Mouse (Mus musculus): Measurements from ENCODE around the gene Ccr7. TPM values are rescaled to one million over a fixed set of nuclear protein-coding genes. Genes with fewer than 3 reads are reported as not detected.

Gene Ccr7
- 0.81 TPM in 2 replicates for polyA plus RNA-seq (2016; fragmentation: Nextera tagmentation; extraction: Ambion mirVana)

DNA sequence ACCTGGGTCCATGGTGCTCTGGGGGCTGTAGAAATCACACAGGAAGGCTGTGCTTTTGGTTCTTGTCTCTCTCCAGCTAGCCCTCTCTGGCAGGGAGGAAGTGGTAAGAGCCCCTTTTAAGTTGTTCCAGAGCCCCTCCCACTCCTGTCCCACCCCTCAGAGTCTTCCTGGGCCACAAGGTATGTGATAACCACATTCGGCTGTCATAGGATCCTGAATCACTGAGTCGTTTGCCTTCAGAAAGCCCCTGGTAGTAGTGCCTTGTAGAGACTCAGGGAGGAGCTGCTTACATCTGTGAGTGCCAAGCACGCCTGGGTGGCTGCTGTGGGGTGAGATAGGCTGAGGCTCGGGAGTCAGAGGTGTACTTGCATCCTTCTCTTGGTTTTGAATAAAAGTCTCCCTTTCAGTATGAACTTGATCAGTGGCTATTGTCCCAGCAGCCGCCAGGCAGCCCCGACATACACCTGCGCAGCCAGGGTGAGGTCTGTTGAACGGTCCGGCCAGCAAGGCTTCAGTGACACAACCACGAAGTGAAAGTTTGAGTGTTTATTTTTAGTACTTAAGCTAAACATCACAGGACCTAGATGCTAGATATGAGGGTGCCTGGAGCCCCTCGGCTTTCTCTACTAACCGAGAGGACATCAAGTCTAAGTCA is at the start of gene Ccr7:
Gene Ccr7 (minus strand): TSS at position 91 of the 655 bp plus-strand sequence.
- Histone ChIP-seq H3K27me3 (no peaks in the 10 kb centered on the region), H3K36me3 (no peaks in the 10 kb centered on the region), H3K9me3 (no peaks in the 10 kb centered on the region), H3K27ac (no peak within 1 kb of the TSS), H3K9ac (no peak within 1 kb of the TSS), H3K4me1 (peaks cover 8% of the 10 kb centered on the region), H3K4me3 (no peak within 1 kb of the TSS), H3K4me2 (replicated peaks) (no peak within 1 kb of the TSS)
- 68% methylated on average over 12 of the region's 12 CpGs for WGBS
- ATAC-seq (ENCODE audit: insufficient number of reproducible peaks, insufficient read depth, low FRiP score, low TSS enrichment), result no peak

DNA sequence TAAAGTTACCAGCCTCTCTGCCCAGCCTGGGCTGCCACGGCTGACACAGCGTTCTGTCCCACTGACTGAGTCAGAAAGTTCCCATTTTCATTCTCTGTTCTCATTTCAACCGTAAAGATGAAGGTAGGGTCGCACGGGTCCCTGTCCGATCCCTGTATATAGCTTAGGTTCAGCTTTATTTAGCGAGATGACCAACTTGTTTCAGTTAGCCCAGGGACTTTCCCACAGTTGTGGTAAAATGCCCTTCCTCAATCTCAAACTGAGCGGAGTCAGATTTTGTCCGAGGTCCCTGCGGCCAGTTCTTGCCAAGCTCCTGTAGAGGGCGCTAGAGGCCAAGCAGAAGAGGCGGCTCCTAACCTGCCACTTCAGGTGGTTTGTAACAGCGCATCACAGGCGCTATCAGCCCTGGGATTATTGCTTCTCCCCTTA is 34.3 kb upstream of the Ccr7 start:
- WGBS, result 25% methylated on average over 14 of the region's 14 CpGs
- no peaks in the 10 kb centered on the region for H3K9me3 ChIP-seq
- H3K9ac ChIP-seq, result no peak overlapping the region
- H3K4me3 ChIP-seq, result no peak overlapping the region
- 0 out of 2 replicates have a peak, but pooled peaks cover 2% of the 10 kb centered on the region for H3K27me3 ChIP-seq
- H3K27ac ChIP-seq, result no peak overlapping the region
- no peaks in the 10 kb centered on the region for H3K4me1 ChIP-seq
- H3K4me2 ChIP-seq (replicated peaks), result no peak overlapping the region
- no peak for ATAC-seq (ENCODE audit: insufficient number of reproducible peaks, insufficient read depth, low FRiP score, low TSS enrichment)
- no peaks in the 10 kb centered on the region for H3K36me3 ChIP-seq

- no peak for ATAC-seq (ENCODE audit: insufficient number of reproducible peaks, insufficient read depth, low FRiP score, low TSS enrichment)
- WGBS, result 91% methylated on average over 4 of the region's 4 CpGs
- Histone ChIP-seq H3K27me3 (0 out of 2 replicates have a peak, but pooled peaks cover 2% of the 10 kb centered on the region), H3K4me1 (no peaks in the 10 kb centered on the region), H3K4me2 (replicated peaks) (no peak overlapping the region), H3K4me3 (no peak overlapping the region), H3K9ac (no peak overlapping the region), H3K9me3 (no peaks in the 10 kb centered on the region), H3K36me3 (no peaks in the 10 kb centered on the region), H3K27ac (no peak overlapping the region)
Measured at GRCm38 (mm10) chr11:99187348-99187747, 32.5 kb upstream of the Ccr7 start.

GRCm38 (mm10) chr11:99186836-99187235 is 32.0 kb upstream of the Ccr7 start:
- H3K4me3 ChIP-seq, result no peak overlapping the region
- no peaks in the 10 kb centered on the region for H3K9me3 ChIP-seq
- H3K36me3 ChIP-seq, result no peaks in the 10 kb centered on the region
- H3K27ac ChIP-seq, result no peak overlapping the region
- ATAC-seq (ENCODE audit: insufficient number of reproducible peaks, insufficient read depth, low FRiP score, low TSS enrichment), result no peak
- H3K27me3 ChIP-seq, result 0 out of 2 replicates have a peak, but pooled peaks cover 2% of the 10 kb centered on the region
- H3K4me1 ChIP-seq, result no peaks in the 10 kb centered on the region
- WGBS, result 76% methylated on average over 2 of the region's 2 CpGs
- no peak overlapping the region for H3K4me2 ChIP-seq (replicated peaks)
- no peak overlapping the region for H3K9ac ChIP-seq

DNA sequence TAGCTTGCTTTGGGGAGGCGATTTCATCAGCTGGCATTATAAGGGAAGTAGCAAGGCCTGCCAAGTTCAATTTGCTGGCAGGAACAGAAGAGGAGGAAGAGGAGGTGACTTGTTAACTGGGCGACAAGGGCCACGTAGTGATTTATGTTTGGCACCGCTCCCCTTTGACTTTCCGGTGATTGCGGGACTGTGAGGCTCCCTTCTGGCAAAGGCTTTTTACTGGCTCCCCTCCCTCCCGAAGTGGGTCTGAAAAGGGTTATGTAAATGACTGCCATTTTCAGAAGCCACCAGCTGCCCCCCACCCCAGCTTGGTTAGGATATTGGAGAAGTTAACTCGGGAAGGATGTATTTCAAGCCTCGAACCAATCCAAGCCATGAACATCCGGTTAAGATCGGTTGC is 27.7 kb upstream of the Ccr7 start:
- no peaks in the 10 kb centered on the region for H3K9me3 ChIP-seq
- H3K4me2 ChIP-seq (replicated peaks), result no peak overlapping the region
- no peaks in the 10 kb centered on the region for H3K4me1 ChIP-seq
- H3K27ac ChIP-seq, result no peak overlapping the region
- H3K4me3 ChIP-seq, result no peak overlapping the region
- 80% methylated on average over 11 of the region's 11 CpGs for WGBS
- ATAC-seq (ENCODE audit: insufficient number of reproducible peaks, insufficient read depth, low FRiP score, low TSS enrichment), result no peak
- H3K36me3 ChIP-seq, result no peaks in the 10 kb centered on the region
- H3K27me3 ChIP-seq, result 0 out of 2 replicates have a peak, but pooled peaks cover 2% of the 10 kb centered on the region
- H3K9ac ChIP-seq, result no peak overlapping the region

- no peak overlapping the region for H3K9ac ChIP-seq
- no peaks in the 10 kb centered on the region for H3K9me3 ChIP-seq
- H3K27ac ChIP-seq, result no peak overlapping the region
- no peak for ATAC-seq (ENCODE audit: insufficient number of reproducible peaks, insufficient read depth, low FRiP score, low TSS enrichment)
- no peak overlapping the region for H3K4me2 ChIP-seq (replicated peaks)
- no peaks in the 10 kb centered on the region for H3K4me1 ChIP-seq
- no peaks in the 10 kb centered on the region for H3K36me3 ChIP-seq
- H3K27me3 ChIP-seq, result no peaks in the 10 kb centered on the region
- WGBS, result 83% methylated on average over 5 of the region's 5 CpGs
- H3K4me3 ChIP-seq, result no peak overlapping the region
Measured at GRCm38 (mm10) chr11:99180071-99180470, 25.2 kb upstream of the Ccr7 start.

DNA sequence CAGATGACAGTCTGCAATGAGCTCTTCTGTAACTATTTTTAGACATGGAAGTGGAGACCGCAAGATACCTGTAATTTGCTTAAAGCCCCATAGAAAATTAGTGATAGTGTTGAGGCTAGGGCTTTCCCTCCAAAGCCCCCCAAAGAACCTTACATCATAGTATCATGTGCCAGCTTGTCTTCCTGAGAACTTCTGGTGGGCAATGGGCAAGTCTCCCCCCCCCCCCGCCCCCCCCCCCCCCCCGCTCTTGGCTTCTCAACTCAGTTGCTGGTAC is 23.0 kb upstream of the Ccr7 start:
- H3K27me3 ChIP-seq, result no peaks in the 10 kb centered on the region
- no peak overlapping the region for H3K4me3 ChIP-seq
- no peak overlapping the region for H3K4me2 ChIP-seq (replicated peaks)
- no peaks in the 10 kb centered on the region for H3K36me3 ChIP-seq
- ATAC-seq (ENCODE audit: insufficient number of reproducible peaks, insufficient read depth, low FRiP score, low TSS enrichment), result no peak
- no peak overlapping the region for H3K27ac ChIP-seq
- H3K9me3 ChIP-seq, result no peaks in the 10 kb centered on the region
- H3K4me1 ChIP-seq, result no peaks in the 10 kb centered on the region
- no peak overlapping the region for H3K9ac ChIP-seq
- whole genome bisulfite sequencing, result 94% methylated on average over 1 of the region's 3 CpGs

DNA sequence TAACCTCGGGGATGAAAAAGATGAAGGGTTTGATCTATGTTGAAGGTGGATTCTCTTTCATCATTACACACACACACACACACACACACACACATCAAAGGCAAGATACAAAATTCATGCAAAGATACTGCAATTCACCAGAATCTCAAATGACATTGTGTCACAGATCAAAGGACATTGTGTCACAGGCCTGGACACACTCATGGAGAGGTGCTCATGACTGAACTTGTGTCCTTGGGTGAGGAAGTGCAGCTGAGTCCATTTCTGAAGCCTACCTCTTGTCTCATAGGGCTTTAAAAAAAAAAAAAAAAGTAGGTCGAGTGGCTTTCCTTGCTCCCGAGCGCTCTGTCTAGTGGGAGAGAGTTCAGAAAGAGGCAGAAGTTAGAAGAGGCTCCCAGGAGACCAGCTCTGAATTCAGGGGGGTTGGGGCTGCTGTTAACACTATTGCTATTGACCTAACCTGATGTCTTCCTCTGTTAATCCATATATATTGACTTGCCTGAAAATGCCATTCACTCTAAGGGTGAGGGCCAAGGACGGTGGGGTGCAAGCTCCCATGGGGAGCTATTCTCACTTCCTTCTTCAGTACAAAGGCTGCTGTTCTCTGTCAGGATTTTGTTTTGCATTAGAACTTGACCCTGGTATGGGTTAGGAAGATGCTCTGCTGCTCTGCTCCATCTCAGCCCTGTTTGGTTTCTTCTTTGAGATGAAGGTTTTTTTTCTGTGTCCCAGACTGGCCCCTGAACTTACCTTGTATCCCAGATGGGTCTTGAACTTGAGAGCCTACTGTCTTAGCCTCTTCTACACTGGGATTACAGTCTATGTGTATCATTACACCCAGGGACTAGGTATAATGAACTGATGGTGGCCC is 22.4 kb upstream of the Ccr7 start:
- H3K9ac ChIP-seq, result no peak overlapping the region
- H3K4me1 ChIP-seq, result no peaks in the 10 kb centered on the region
- H3K36me3 ChIP-seq, result no peaks in the 10 kb centered on the region
- no peak overlapping the region for H3K4me2 ChIP-seq (replicated peaks)
- WGBS, result 68% methylated on average over 5 of the region's 5 CpGs
- H3K27ac ChIP-seq, result no peak overlapping the region
- H3K27me3 ChIP-seq, result no peaks in the 10 kb centered on the region
- no peak overlapping the region for H3K4me3 ChIP-seq
- no peak for ATAC-seq (ENCODE audit: insufficient number of reproducible peaks, insufficient read depth, low FRiP score, low TSS enrichment)
- no peaks in the 10 kb centered on the region for H3K9me3 ChIP-seq

- no peak overlapping the region for H3K27ac ChIP-seq
- no peak overlapping the region for H3K4me3 ChIP-seq
- H3K9me3 ChIP-seq, result no peaks in the 10 kb centered on the region
- ATAC-seq (ENCODE audit: insufficient number of reproducible peaks, insufficient read depth, low FRiP score, low TSS enrichment), result no peak
- no peaks in the 10 kb centered on the region for H3K27me3 ChIP-seq
- 76% methylated on average over 4 of the region's 4 CpGs for WGBS
- H3K36me3 ChIP-seq, result no peaks in the 10 kb centered on the region
- no peaks in the 10 kb centered on the region for H3K4me1 ChIP-seq
- H3K9ac ChIP-seq, result no peak overlapping the region
- H3K4me2 ChIP-seq (replicated peaks), result no peak overlapping the region
Measured at GRCm38 (mm10) chr11:99172002-99172401, 17.1 kb upstream of the Ccr7 start.

DNA sequence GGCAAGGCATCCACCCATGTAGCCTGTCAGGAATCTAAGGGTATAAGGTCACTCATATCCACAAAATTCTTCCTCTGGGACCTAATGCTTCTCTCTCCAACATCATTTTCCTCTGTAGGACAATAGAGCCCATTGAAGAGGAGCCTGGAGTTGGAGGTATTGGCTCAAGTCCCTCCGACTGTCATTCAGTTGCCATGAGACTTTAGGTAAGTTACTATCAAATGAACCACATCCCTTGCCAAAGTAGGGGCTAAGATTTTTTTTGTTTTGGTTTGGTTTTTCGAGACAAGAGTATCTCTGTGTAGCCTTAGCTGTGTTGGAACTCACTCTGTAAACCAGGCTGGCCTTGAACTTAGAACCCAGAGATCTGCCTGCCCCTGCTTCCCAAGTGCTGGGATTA is 16.6 kb upstream of the Ccr7 start:
- ATAC-seq (ENCODE audit: insufficient number of reproducible peaks, insufficient read depth, low FRiP score, low TSS enrichment), result no peak

DNA sequence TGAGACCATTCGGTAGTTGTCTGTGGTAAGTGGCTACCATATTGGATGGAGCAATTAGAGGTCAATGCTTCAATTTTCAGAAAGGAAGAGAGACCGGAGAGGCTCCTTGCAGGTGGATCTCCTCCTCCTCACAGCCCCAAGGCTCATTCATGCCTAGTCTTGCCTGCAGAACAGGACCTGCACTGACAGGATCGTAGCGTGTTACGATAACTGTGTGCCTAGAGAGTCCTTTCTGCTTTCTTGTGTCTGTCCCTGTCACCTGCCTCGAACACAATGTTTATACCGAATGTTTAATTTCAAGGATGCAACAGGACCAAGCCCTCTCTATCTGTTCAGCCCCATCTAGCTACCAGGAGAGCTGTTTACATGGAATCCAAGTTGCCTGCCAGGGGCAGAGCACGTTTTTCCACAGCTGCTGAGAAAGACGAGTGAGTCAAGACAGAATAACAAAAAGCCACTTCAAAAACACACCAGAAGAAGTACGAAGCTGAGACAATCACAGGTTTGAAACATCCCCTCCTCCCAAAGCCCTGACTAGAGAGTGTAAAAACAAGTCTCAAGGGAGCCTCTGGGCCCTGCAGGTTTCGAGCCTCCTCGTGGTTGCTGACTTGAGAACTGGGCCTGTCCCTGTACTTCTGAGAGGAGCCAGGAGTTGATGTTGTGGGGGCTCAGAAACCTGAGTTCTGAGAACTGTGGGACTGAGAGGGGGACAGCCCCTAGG is 15.8 kb upstream of the Ccr7 start:
- H3K27ac ChIP-seq, result no peak overlapping the region
- H3K4me1 ChIP-seq, result no peaks in the 10 kb centered on the region
- peaks cover 3% of the 10 kb centered on the region; the same call in 1 of the 2 replicates for H3K27me3 ChIP-seq
- no peak for ATAC-seq (ENCODE audit: insufficient number of reproducible peaks, insufficient read depth, low FRiP score, low TSS enrichment)
- no peak overlapping the region for H3K9ac ChIP-seq
- WGBS, result 71% methylated on average over 12 of the region's 12 CpGs
- no peaks in the 10 kb centered on the region for H3K36me3 ChIP-seq
- no peaks in the 10 kb centered on the region for H3K9me3 ChIP-seq
- no peak overlapping the region for H3K4me3 ChIP-seq
- no peak overlapping the region for H3K4me2 ChIP-seq (replicated peaks)

More for the DNA sequence above, 16.6 kb upstream of the Ccr7 start:
- H3K9me3 ChIP-seq, result no peaks in the 10 kb centered on the region
- H3K4me1 ChIP-seq, result no peaks in the 10 kb centered on the region
- no peak overlapping the region for H3K4me2 ChIP-seq (replicated peaks)
- WGBS, result 76% methylated on average over 2 of the region's 2 CpGs
- H3K27ac ChIP-seq, result no peak overlapping the region
- no peaks in the 10 kb centered on the region for H3K36me3 ChIP-seq
- H3K27me3 ChIP-seq, result no peaks in the 10 kb centered on the region; the same call in 1 of the 2 replicates
- no peak overlapping the region for H3K9ac ChIP-seq
- H3K4me3 ChIP-seq, result no peak overlapping the region
